Mouse (Mus musculus) lung, adult 18-20 months (tissue): ENCODE measurements at regions not wholly inside any gene's neighbourhood (a gene's known extent, or its start where the extent isn't known, plus 50 kb on each side); places are given as distances from the start of the nearest gene placed in this dataset.
A peak's percentile ranks its signal among the peaks of the same experiment; 100 is the strongest.
"Not testable (repeated sequence)": the region's sequence is repeated elsewhere in the genome, so short reads cannot be mapped to it uniquely, and the experiment has no call there.

Source experiments
- DNase-seq, 2 experiments: peaks; one replicate each; pipeline ENCODE4 v3.0.0; 2022; ENCODE audit warnings: mixed read lengths in 2 of 2

- no peak for DNase-seq
These were observed 51.4 kb upstream of the Dlx2 start for GRCm38 (mm10) chr2:71597956-71598355.

GRCm38 (mm10) chr2:71598368-71598767 is 51.8 kb upstream of the Dlx2 start:
- peak in 1 of 2 experiments; percentile 32 for DNase-seq

GRCm38 (mm10) chr2:71598778-71599177 is 52.2 kb upstream of the Dlx2 start:
- DNase-seq, result peak; percentile 61 to 80

GRCm38 (mm10) chr2:71600213-71600612 is 53.7 kb upstream of the Dlx2 start:
- DNase-seq, result no peak

- no peak for DNase-seq
These were observed 54.4 kb upstream of the Dlx2 start for GRCm38 (mm10) chr2:71600999-71601398.

GRCm38 (mm10) chr2:71603796-71604195 is 57.2 kb upstream of the Dlx2 start:
- DNase-seq, result not testable (repeated sequence)

- no peak for DNase-seq
These were observed 59.1 kb upstream of the Dlx2 start for GRCm38 (mm10) chr2:71605606-71606005.

- no peak for DNase-seq
These were observed 60.5 kb upstream of the Dlx2 start for GRCm38 (mm10) chr2:71607087-71607502.

GRCm38 (mm10) chr2:71613216-71613615 is 66.7 kb upstream of the Dlx2 start:
- DNase-seq, result no peak

GRCm38 (mm10) chr2:71616526-71616925 is 70.0 kb upstream of the Dlx2 start:
- no peak for DNase-seq

- no peak for DNase-seq
These were observed 74.9 kb upstream of the Dlx2 start for GRCm38 (mm10) chr2:71621458-71621857.

GRCm38 (mm10) chr2:71622532-71623099 is 76.1 kb upstream of the Dlx2 start:
- no peak for DNase-seq

GRCm38 (mm10) chr2:71623134-71623533 is 76.6 kb upstream of the Dlx2 start:
- DNase-seq, result no peak

- DNase-seq, result no peak
These were observed 78.8 kb upstream of the Dlx2 start for GRCm38 (mm10) chr2:71625298-71625902.

GRCm38 (mm10) chr2:71626404-71626803 is 79.8 kb upstream of the Dlx2 start:
- no peak for DNase-seq

- DNase-seq, result no peak
These were observed 80.7 kb upstream of the Dlx2 start for GRCm38 (mm10) chr2:71627097-71627755.

GRCm38 (mm10) chr2:71628821-71629220 is 82.3 kb upstream of the Dlx2 start:
- DNase-seq, result no peak

- DNase-seq, result no peak
These were observed 83.0 kb upstream of the Dlx2 start for GRCm38 (mm10) chr2:71629301-71630142.

- DNase-seq, result no peak
These were observed 83.5 kb upstream of the Dlx2 start for GRCm38 (mm10) chr2:71630143-71630463.

GRCm38 (mm10) chr2:71633471-71633870 is 86.9 kb upstream of the Dlx2 start:
- no peak for DNase-seq

GRCm38 (mm10) chr2:71634471-71634870 is 87.9 kb upstream of the Dlx2 start:
- no peak for DNase-seq

- no peak for DNase-seq
These were observed 89.6 kb upstream of the Dlx2 start for GRCm38 (mm10) chr2:71636134-71636533.

- DNase-seq, result no peak
These were observed 90.0 kb upstream of the Dlx2 start for GRCm38 (mm10) chr2:71636590-71636989.

GRCm38 (mm10) chr2:71640251-71640650 is 93.7 kb upstream of the Dlx2 start:
- DNase-seq, result no peak
